Mouse (Mus musculus) spleen, adult 18-20 months (tissue): ENCODE results near the gene Lin7a.

Experiments
- DNase-seq, 2 experiments: peaks; one replicate each; pipeline ENCODE4 v3.0.0; 2022; ENCODE audit warnings: mixed read lengths in 2 of 2

The Lin7a gene

DNA sequence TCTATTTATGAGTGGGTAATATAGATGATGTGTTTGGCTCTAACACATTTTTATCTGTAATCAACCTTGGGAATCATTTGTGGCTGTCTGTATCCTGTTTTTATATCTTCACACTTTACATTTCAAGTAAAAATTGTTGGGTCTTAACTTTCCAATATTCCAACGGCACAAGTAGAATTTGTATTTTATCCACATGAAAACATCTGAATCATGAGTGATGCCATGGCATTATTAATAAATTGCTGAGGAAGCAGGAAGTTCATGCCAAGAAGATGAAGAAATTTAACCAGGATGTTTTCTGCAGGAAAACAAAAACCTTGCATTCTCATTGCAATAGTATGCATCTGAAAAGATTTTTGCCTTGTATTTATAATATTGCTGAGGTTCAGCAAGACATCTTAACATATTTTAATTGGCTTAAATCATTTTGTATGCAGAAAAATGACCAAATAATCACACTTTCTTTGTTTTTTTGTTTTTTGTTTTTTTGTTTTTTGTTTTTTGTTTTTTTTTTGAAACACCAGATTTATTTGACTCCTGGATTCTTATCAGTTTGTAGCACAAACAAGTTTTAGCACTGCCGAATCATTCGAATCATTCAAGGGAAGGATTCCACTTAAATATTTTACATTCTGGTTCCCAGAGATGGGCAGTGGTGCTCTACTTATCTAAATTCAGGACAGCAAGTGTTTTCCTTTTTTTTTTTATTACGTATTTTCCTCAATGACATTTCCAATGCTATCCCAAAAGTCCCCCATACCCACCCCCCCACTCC is 18.1 kb upstream of the Lin7a start:
- no peak for DNase-seq

DNA sequence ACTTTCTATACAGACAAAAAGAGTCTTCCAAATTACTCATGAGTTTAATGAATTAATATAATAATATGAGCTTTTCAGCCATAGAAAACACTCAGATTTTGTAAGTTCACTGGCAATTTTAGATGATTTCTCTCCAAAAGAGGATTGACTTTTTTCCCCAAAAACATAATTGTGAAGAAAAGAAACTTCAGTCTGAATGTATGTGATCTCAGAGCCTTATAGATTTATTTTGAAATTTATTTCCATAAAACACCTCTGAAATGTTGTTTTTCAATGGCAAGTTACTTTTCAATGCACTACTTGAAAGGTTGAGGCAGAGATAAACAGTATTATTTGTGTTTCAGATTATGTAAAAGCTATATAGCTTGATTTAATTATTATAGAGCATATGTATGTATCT is 16.8 kb upstream of the Lin7a start:
- no peak for DNase-seq

DNA sequence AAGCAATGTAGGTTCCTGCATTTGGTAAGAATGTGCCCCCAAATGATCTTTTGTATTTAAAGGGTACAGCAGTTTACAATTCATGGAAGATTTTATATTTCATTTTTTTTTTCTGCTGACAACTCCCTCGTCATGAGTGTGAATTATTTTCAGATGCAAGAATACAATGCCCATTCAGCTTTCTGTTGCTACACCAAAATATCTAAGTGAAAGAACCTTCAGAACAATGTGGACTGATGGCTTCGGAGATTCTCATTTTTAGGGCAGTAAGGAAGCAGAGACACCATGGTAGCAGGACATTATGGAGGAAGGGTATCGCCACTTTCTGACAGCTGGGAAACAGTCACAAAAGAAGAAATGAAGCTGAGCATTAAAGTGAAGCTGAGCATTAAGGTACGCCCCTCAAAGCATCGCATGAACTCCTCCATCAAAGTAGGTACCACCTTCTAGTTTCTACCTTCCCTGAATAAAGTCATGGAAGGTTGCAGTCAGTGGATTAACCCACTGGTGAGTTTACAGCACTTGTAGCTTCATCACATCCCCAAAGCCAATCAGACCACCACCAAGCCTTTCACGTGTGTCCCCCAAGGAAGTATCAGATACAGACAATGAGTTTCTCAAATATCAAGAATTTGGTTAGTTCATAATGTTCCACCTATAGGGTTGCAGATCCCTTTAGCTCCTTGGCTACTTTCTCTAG is 16.0 kb upstream of the Lin7a start:
- DNase-seq = no peak

DNA sequence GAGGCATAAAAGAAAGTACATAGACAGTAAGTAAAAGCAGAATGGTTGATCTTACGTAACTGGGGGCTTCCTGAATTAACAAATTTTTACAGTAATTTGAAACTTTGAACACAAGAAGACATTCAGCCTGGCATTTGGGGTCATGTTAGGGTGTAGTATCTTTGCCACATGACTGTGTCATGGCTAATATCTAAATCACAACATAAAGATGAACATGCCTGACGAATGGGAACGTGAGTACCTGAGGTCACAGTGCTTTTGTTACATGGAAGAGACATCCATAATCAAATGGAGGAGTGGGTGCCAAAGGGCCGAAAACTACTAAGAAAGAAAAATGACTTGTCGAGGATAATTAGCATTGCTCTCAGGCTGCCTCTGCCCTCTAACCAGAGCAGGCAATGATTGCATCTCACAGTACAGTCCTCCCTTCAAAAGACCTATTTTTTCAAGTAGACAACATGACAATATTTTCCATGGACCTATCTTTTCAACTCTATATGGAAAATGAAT is 15.0 kb upstream of the Lin7a start:
- no peak for DNase-seq

DNA sequence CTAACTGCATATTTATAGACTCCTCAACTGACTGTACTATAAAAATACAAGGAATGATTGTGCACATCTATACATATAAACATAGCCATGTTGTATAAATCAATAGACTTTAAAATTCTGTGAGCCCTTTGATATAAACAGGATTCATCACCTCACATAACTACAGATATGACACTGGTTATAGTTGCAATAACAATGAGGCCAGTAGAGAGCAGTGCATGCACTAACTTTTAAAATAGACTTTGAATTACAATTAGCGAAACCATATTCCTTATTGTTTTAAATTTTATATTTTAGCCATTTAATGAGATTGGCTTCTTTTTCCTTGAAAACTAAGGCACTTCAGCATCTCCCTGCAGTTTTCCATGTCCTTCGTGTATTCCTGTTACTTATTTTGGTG is 11.1 kb upstream of the Lin7a start:
- DNase-seq = no peak

DNA sequence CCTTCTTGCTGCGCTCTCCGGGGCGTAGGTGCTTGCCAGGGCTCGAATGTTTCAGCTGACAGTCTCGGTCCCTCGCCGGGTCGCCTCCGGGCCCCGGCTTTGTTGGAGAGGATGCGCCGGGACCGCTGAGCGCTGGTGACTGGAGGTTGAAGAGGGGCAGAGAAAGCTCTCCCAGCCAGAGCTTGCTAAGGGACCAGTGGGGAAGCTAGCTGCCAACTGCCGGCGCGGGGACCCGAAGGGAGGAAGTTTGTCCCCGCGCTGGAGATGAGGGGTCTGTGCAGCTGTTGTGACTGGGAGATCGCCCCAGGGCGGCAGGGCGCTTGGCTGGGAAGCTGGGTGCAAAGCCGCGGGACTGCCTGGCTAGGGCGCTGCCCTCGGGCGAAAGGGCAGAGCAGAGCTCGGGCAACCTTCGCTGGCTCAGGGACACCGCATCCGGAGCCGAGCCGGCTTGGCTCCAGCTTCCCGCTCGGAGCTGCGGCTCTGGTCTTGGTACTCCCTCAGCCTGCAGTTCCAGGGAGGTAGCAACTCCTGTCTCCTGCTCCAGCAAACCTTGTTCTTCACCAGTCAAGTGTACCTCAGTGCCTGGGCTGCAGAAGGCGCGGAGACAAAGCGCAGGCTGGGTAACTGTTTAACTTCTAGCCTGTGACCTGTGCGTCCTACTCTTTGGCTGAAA is 781 bp downstream of the Lin7a start:
- DNase-seq = no peak

DNA sequence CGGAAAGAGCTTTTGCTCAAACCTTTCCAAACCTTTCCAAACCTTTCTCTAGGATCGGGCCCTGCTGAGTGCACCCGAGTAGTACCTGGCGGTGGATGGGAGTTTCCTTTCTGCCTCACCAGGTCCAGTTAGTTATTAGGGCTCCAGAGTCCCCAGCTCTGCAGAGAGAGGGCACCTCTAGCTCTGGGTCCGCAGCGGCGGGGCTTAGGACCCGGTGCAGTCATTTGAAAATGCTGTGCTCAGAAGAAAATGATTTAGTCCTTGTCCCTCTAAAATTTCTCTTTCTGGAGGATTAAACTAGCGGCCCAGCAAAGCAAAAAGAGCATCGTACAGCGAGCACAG is 1.3 kb downstream of the Lin7a start:
- no peak for DNase-seq

DNA sequence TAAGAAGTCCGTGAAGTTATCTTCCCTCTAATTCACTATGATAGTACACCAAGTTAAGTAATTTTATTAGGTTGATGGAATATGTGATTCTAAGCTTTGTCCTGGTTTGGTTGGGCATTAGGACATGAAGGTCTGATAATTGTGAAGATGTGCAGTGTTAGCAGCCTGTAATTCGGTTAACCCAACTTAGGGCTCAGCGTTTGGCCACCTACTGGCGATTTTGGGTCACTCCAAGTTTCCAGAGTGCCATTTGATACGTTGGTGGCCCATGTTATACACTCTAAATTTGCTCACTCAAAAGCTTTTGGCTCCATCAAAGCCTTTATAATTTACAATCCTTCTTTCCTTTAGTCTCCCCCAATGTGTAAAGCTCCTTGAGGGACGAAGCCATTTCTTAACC is 2.4 kb downstream of the Lin7a start:
- no peak for DNase-seq

DNA sequence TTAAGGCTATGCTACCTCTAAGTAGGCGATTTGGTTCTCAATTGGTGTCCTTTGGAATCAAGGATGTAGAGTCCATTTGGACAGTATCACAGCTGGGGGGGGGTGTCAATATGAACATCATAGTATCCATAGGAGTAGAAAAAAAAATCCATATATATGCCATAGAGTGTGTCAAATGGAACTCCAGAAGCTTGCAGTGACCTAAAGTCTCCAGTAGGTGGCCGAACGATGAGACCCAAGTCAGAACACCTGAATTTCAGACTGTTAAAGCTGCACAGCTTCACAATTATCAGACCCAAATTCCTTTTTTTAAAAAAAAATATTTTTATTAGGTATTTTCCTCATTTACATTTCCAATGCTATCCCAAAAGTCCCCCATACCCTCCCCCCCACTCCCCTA is 3.3 kb downstream of the Lin7a start:
- no peak for DNase-seq

DNA sequence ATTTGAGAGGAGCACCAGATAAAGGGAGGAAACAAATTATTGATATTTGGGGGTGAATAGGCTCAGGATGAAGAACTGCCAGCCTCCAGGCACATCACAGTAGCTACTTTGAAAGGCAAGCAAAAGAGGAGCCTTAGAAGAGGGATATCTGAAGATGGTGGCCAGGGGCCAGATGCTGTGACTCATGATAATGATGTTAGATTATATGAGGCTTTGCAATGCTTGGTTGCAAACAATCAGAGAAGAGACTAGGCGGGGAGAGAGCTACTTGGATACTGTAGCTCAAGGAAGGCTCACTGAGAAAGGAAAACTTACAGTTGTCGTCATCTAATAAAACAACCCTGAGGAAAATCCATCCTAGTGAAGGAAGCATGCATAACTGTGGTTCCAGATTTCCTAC is 5.2 kb downstream of the Lin7a start:
- DNase-seq = no peak

DNA sequence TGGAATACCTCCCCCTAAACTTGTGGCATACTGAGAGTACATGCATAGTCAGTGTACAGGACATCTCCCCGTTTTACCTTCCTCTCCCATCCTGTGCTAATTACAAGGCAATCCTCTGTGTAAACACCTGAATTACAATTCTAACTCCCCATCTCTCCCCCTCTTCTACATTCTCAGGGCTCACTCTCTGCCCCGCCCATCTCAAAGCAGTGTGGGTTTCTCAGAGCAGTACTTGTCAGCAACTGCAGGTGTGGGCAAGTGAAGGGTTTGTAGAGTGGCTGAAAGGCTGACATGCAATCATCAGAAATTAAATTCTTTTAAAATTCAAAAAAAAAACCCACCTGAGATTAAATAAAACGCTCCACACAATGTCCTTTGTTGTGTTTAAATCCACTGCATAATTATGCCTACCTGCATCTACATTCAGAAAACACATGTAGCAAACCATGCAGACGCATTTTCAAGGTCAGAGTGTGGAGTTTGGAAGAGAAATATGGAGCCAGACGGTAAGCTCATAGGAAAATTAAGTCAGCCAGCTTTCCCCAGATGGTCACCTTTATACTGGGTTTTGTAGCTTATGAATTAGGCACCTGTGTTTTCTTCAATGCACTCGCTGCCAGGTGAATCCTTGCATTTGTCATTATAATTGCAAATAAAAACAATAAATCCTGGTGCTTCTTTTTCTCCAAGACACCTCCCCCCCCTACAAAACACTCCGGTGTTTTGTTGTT is 22.6 kb downstream of the Lin7a start:
- no peak for DNase-seq

DNA sequence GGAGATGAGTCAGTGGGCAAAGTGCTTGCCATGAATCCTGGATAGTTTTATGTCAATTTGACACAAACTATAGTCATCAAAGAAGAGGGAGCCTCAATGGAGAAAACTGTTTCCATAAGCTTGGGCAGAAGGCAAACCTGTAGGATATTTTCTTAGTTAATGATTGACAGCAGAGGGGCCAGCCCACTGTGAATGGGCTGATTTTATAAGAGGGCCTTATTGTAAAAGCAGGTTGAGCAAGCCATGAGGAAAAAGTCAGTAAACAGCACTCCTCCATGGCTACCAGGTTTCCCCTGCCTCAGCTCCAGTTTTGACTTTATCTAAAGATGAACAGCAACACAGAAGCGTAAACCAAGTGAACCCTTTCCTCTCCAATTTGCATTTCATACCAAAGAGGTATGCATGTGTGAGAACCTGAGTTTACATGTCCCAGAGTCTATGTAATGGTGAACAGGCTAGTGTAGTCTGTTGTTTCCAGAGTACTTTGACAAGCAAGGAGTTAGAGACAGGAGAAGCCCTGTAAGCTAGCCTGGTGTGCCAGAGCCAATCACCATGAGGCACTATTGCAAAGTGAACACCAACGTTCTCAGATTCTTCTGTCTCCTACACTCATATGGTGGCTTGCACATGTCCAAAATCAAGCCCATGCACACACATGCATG is 29.2 kb downstream of the Lin7a start:
- no peak for DNase-seq

DNA sequence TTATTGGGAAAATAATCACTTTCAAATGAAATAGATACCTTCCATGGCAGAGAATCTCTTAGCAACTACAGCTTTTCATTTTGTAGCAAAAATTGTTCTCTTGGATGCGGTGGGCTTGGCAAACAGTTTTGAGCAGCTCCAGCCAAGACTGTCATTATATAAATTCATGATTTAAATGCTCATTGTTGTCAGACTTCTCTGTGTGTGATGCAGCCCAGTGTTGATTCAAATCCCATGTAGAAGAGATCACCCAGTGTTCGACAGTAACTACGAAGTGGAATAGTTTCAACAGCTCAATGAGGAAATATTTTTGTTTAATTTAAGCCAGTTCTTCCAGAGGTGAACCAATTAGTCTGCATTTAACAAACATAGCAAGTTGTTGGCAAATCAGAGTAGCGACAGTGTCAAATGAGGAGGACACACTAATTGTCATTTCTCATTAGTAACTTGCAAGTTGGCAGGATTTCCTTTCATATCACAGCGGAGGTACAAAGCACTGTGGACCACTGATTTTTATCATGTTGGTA is 39.5 kb downstream of the Lin7a start:
- DNase-seq = no peak

DNA sequence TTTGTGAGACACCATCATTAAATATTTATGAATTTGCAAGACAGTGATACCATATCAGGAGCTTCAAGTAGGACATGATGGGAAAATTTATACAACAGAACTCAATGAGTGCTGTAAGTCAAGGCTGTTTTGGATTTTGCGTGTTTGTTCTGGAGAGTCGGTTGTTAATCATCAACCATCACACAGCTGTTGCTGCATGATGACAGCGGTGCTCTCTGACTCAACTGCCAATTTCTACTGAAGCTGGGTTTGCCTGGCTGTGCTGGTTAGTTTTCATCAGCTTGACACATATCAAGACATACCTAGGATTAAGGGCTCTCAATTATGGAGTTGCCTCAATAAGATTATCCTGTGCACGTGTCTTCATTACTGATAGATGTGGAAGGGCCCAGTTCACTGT is 41.1 kb downstream of the Lin7a start:
- DNase-seq = no peak

DNA sequence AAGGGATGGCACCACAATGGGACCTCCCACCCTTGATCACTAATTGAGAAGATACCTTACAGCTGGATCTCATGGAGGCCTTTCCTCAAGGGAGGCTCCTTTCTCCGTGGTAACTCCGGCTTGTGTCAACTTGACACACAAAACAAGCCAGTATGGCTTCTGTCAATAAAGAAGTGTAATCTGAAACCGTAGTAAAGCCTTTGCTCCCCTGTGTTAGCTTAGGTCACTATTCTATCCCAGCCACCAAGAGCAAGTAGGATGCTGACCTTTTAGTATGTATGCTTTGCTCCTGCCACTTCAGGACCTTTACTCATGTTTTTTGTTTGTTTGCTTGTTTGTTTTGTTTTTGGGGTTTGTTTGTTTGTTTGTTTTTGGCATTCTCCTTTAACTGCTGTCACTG is 41.9 kb downstream of the Lin7a start:
- no peak for DNase-seq

DNA sequence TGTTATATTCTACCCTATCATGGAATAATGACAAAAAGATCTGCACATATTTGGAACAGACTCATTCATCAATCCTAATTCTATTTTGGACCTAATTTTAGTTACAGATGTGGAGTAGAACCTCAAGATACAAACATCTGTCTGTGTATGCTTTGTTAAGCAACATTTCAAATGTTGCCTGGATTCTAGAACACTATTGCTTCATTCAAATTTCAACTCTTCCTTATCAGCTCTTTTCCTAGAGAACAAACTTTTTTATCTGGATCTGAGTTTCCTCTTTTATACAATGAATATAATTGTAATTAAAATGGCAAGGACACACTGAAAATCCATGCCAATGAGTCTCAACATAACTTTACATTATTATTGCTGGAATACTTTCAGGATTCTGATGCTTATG is 43.8 kb downstream of the Lin7a start:
- no peak for DNase-seq

DNA sequence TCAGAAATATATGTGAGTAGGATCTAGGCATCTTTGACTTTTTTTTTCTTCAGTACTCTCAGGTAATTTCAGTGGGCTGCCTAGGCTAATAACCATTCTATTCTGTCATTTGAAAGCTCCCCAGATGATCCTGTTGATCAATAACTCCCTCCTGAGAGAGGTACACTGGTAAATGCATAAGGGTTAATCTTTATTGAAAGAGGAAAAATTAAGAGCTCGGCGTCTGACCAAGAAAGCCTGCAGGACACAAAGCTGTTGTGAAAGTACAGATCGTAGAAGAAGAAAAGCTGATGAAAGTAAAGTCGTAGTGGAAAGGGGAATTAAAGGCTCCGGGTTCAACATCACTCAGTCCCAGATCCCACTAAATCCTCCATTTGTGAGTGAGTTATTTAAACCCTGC is 44.2 kb downstream of the Lin7a start:
- no peak for DNase-seq

DNA sequence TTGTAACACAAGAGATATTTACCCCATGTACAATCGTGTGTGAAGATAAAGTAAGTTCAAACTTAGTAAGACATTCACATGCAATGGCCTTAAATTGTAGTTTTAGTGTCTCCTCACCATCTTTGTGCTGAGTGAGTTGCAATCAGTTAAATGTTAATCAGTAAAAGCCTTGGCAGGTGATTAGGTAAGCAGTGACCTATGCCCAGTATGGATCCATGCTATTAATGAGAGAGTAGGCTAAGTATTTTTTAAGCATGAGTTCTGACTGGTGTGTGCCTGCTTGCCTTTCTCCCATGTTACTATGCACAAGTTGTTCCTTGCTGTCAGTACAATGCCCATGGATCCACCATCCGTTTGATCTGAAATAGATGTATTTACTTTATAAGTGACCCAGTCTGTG is 44.6 kb downstream of the Lin7a start:
- DNase-seq = no peak

DNA sequence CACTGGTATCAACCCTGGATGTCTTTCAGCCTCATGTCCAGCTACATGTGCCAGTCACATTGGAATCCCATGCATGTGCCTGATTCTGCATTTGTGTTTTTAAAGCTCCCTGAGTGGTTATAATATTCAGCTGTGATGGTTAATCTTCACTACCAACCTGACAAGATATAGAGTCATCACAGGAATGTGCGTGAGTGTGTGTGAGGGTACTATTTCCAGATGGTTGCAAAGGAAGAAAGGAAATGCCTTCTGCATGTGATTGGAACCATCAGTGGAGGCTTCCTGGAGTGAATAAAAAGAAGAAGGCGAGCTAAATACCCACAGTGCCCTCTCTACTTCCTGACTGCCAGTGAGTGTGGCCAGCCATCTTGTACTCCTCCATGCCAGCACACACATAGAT is 48.2 kb downstream of the Lin7a start:
- DNase-seq = no peak

DNA sequence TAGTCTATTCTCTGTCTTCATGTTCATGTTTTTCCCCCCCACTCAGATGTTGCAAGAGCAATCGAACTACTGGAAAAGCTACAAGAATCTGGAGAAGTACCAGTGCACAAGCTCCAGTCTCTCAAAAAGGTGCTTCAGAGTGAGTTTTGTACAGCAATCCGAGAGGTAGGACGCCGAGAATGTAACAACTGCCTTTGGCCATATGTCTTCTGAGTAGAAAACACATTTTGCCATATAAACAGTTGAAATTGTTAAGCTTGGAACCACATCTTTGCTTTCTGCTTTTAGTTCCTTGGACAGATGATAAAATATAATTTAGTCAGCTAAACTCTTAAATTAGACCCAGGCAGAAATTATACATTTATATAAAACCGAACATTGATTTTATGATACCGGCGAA is 52.4 kb downstream of the Lin7a start:
- DNase-seq = no peak

DNA sequence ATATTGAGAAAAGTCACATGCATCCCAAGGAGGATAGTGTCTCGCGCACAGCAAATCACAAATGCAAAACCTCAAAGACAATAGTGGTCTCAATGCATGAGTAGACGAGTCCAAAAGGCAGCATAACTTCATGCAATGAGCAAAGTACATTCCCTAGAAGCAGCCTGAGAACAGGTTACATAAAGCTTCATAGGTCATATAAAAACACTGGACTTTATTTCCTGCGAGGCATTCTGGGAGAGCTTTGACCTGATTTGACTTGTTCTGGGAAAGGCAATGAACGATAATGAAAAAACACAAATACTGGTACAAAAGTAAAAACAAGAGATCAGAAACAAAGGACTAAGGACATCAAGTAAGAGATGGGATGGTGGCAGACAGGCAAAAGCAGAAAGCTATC is 54.1 kb downstream of the Lin7a start:
- DNase-seq = no peak

DNA sequence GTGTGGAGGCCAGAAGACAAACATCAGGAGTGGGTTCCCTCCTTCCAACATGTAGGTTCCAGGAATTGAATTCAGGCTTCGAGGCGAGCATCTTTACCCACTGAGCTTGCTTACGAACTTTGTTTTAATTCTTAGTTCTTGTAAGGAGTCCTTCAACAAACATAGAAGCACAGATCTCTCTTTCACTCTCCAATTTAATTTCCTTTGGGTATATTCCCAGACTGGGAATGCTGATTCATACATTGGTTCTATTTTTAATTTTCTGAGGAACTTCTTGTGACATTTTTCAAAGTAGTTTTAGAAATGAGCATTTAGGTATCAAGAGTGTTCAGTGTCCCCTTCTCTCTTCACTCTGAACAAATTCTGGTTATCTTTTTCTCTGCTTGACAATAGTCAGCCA is 68.0 kb downstream of the Lin7a start:
- no peak for DNase-seq

DNA sequence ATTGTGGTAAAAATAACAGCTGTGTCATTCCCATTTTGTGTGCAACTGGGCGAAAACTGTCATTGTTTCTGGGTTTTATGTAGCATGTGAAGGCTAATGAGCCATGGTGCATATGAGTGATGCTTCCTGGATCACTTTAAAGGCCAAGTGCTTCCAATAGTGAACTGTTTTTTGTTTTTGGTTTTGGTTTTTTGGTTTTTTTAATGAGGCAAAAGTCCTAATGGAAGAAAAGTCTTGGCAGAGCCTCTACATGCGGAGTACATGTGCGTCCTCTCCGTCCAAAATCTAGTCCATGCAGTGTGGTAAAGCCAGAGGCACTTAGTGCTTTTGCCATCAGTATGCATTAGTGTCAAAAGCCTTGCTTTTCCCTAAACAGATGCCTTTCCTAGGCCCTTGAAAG is 69.7 kb downstream of the Lin7a start:
- DNase-seq = no peak
